In genomic region chr11:118417496-118417895, GRCm38 (mm10) we compare ENCODE assay signal across 10 mouse cellular contexts. TPM values are rescaled to one million over a fixed set of nuclear protein-coding genes. Genes with fewer than 3 reads are reported as not detected.
DNase-seq lines count a peak whose midpoint lies in the region; ATAC-seq lines count a peak whose summit lies in the region.
"Had no signal": no experiment of that assay in that cellular context is flagged by ENCODE, and none has a peak within 500 bp of the region (broad histone marks: within the 10 kb centered on the region; RNA-seq: fewer than 3 reads in every experiment).

No protein-coding gene starts in this region.

- intact Hi-C loops in heart, postnatal 36 days (cut with DNase I): no loop called here

- no peak overlapping the region for H3K27ac ChIP-seq in heart, embryonic 15.5 days
- no peak overlapping the region for H3K27ac ChIP-seq in brown adipose tissue, adult 24 weeks (replicated peaks; ENCODE audit: low read depth, low read length)
- H3K27ac ChIP-seq in hindbrain, embryonic 13.5 days: no peak overlapping the region
- H3K27ac ChIP-seq in midbrain, embryonic 11.5 days (ENCODE audit: low read depth, low read length): no peak overlapping the region

- no peaks in the 10 kb centered on the region for H3K27me3 ChIP-seq in heart, embryonic 15.5 days
- H3K27me3 ChIP-seq in hindbrain, embryonic 13.5 days: no peaks in the 10 kb centered on the region
- H3K27me3 ChIP-seq in midbrain, embryonic 11.5 days (ENCODE audit: control insufficient read depth, insufficient read depth, low read length): no peaks in the 10 kb centered on the region

- 0 out of 2 replicates have a peak overlapping the region, but pooled peaks have one; percentile 4 for H3K9ac ChIP-seq in heart, embryonic 15.5 days
- peak overlapping the region; percentile 98 for H3K9ac ChIP-seq in hindbrain, embryonic 13.5 days
- H3K9ac ChIP-seq in midbrain, embryonic 11.5 days (ENCODE audit: low read length): no peak overlapping the region

- peaks cover 11% of the 10 kb centered on the region for H3K36me3 ChIP-seq in heart, embryonic 15.5 days
- peaks cover 36% of the 10 kb centered on the region for H3K36me3 ChIP-seq in hindbrain, embryonic 13.5 days
- no peaks in the 10 kb centered on the region for H3K36me3 ChIP-seq in midbrain, embryonic 11.5 days (ENCODE audit: control insufficient read depth, insufficient read depth, low read length)

- no peaks in the 10 kb centered on the region for H3K9me3 ChIP-seq in heart, embryonic 15.5 days (replicated peaks)
- H3K9me3 ChIP-seq in hindbrain, embryonic 13.5 days: no peaks in the 10 kb centered on the region
- H3K9me3 ChIP-seq in midbrain, embryonic 11.5 days (ENCODE audit: control insufficient read depth, low read length): no peaks in the 10 kb centered on the region

- no peak for DNase-seq in heart, postnatal 36 days
- DNase-seq in midbrain, embryonic 11.5 days (ENCODE audit: low spot score, missing footprints): no peak
- DNase-seq in right cerebral cortex, adult 2 months (ENCODE audit: low spot score in 2 of 2): no peak
- no peak for DNase-seq in cerebellum, adult 18-20 months
- no peak for DNase-seq in urinary bladder, postnatal 14 days (ENCODE audit: low spot score)

- H3K4me2 ChIP-seq in heart, embryonic 15.5 days: peak overlapping the region; percentile 73; the same call in 1 of the 2 replicates
- peak overlapping the region; percentile 76 for H3K4me2 ChIP-seq in hindbrain, embryonic 13.5 days
- peak overlapping the region; percentile 87; the same call in 1 of the 2 replicates for H3K4me2 ChIP-seq in midbrain, embryonic 11.5 days

- no peak for ATAC-seq in heart, embryonic 15.5 days (replicated peaks; ENCODE audit: insufficient number of reproducible peaks, insufficient read depth, low FRiP score, low read depth)
- ATAC-seq in hindbrain, embryonic 13.5 days (ENCODE audit: low FRiP score): no peak
- ATAC-seq in midbrain, embryonic 11.5 days (ENCODE audit: low FRiP score): no peak

- peaks cover 26% of the 10 kb centered on the region for H3K4me1 ChIP-seq in heart, embryonic 15.5 days (replicated peaks)
- peaks cover 46% of the 10 kb centered on the region for H3K4me1 ChIP-seq in brown adipose tissue, adult 24 weeks (ENCODE audit: control insufficient read depth, insufficient read depth, insufficient read length, low read length)
- peaks cover 46% of the 10 kb centered on the region for H3K4me1 ChIP-seq in hindbrain, embryonic 13.5 days (replicated peaks)
- H3K4me1 ChIP-seq in midbrain, embryonic 11.5 days (ENCODE audit: control insufficient read depth, insufficient read depth, low read length): peaks cover 14% of the 10 kb centered on the region

- peak overlapping the region; percentile 76 for H3K4me3 ChIP-seq in heart, embryonic 15.5 days
- H3K4me3 ChIP-seq in brown adipose tissue, adult 24 weeks (ENCODE audit: insufficient read depth, low read depth, low read length): peak overlapping the region; percentile 77
- H3K4me3 ChIP-seq in hindbrain, embryonic 13.5 days: peak overlapping the region; percentile 89
- H3K4me3 ChIP-seq in midbrain, embryonic 11.5 days (ENCODE audit: low read depth, low read length): no peak overlapping the region

- 94% methylated on average over 9 of the region's 9 CpGs for WGBS in heart, embryonic 15.5 days
- 96% methylated on average over 9 of the region's 9 CpGs for WGBS in hindbrain, embryonic 13.5 days
- WGBS in midbrain, embryonic 11.5 days: 94% methylated on average over 9 of the region's 9 CpGs

RNA-seq across cellular contexts. Expression of gene Cant1, which starts 1.4 kb away (rescaled TPM):
- 17.2 and 24.3 TPM in 2 replicates for polyA plus RNA-seq in heart, embryonic 15.5 days (2015; fragmentation: Nextera tagmentation; extraction: Ambion mirVana)
- 10 to 100 TPM; 16.4 to 18.3 TPM for total RNA-seq in heart, postnatal 36 days (2021)
- polyA plus RNA-seq in brown adipose tissue, adult 24 weeks (2012; ENCODE audit: insufficient read depth, insufficient read length, missing spikeins): 11.4 and 12.1 TPM in 2 replicates
- polyA plus RNA-seq in hindbrain, embryonic 13.5 days (2015; fragmentation: Nextera tagmentation; extraction: Ambion mirVana): 24.4 and 24.9 TPM in 2 replicates
- polyA plus RNA-seq in midbrain, embryonic 11.5 days (2014; fragmentation: Nextera tagmentation; extraction: Ambion mirVana): 19.4 and 21.7 TPM in 2 replicates

RNA-seq across cellular contexts. Expression of gene C1qtnf1, which starts 10.5 kb away (rescaled TPM):
- polyA plus RNA-seq in heart, embryonic 15.5 days (2015; fragmentation: Nextera tagmentation; extraction: Ambion mirVana): 7.9 and 10.1 TPM in 2 replicates
- 10 to 100 TPM; 19.8 to 24.5 TPM for total RNA-seq in heart, postnatal 36 days (2021)
- polyA plus RNA-seq in brown adipose tissue, adult 24 weeks (2012; ENCODE audit: insufficient read depth, insufficient read length, missing spikeins): 9.1 and 14.7 TPM in 2 replicates
- 2.8 and 3.4 TPM in 2 replicates for polyA plus RNA-seq in hindbrain, embryonic 13.5 days (2015; fragmentation: Nextera tagmentation; extraction: Ambion mirVana)
- 1.7 and 2.6 TPM in 2 replicates for polyA plus RNA-seq in midbrain, embryonic 11.5 days (2014; fragmentation: Nextera tagmentation; extraction: Ambion mirVana)
- total RNA-seq: hematopoietic stem cell, adult 5-6 weeks; megakaryocyte-erythroid progenitor cell, adult 5-6 weeks had no signal

RNA-seq across cellular contexts. Expression of gene Lgals3bp, which starts 15.6 kb away (rescaled TPM):
- 9.6 and 20.7 TPM in 2 replicates for polyA plus RNA-seq in heart, embryonic 15.5 days (2015; fragmentation: Nextera tagmentation; extraction: Ambion mirVana)
- total RNA-seq in heart, postnatal 36 days (2021): 10 to 100 TPM; 26.2 to 48.2 TPM
- 86.8 and 88.8 TPM in 2 replicates for polyA plus RNA-seq in brown adipose tissue, adult 24 weeks (2012; ENCODE audit: insufficient read depth, insufficient read length, missing spikeins)
- 2.9 and 4.8 TPM in 2 replicates for polyA plus RNA-seq in hindbrain, embryonic 13.5 days (2015; fragmentation: Nextera tagmentation; extraction: Ambion mirVana)
- polyA plus RNA-seq in midbrain, embryonic 11.5 days (2014; fragmentation: Nextera tagmentation; extraction: Ambion mirVana): 1.7 and 1.8 TPM in 2 replicates

RNA-seq across cellular contexts. Expression of gene Engase, which starts 59.1 kb away (rescaled TPM):
- 4.1 and 5.0 TPM in 2 replicates for polyA plus RNA-seq in heart, embryonic 15.5 days (2015; fragmentation: Nextera tagmentation; extraction: Ambion mirVana)
- 1 to 10 TPM; 5.4 to 7.4 TPM for total RNA-seq in heart, postnatal 36 days (2021)
- polyA plus RNA-seq in brown adipose tissue, adult 24 weeks (2012; ENCODE audit: insufficient read depth, insufficient read length, missing spikeins): 4.1 and 8.7 TPM in 2 replicates
- 7.0 and 7.1 TPM in 2 replicates for polyA plus RNA-seq in hindbrain, embryonic 13.5 days (2015; fragmentation: Nextera tagmentation; extraction: Ambion mirVana)
- polyA plus RNA-seq in midbrain, embryonic 11.5 days (2014; fragmentation: Nextera tagmentation; extraction: Ambion mirVana): 4.4 and 6.4 TPM in 2 replicates
